In genomic region chr11:25644767-25645622, GRCm38 (mm10) we compare ENCODE assay signal across 7 mouse cellular contexts.
DNase-seq lines count a peak whose midpoint lies in the region; ATAC-seq and TF ChIP-seq lines count a peak whose summit lies in the region.

No protein-coding gene starts in this region.

- H3K27ac ChIP-seq in hindbrain, postnatal 0 days: no peak overlapping the region

- 36% methylated on average over 22 of the region's 22 CpGs for WGBS in hindbrain, postnatal 0 days

- no peaks in the 10 kb centered on the region for H3K36me3 ChIP-seq in hindbrain, postnatal 0 days (ENCODE audit: insufficient read depth, low read length)

- no peaks in the 10 kb centered on the region for H3K9me3 ChIP-seq in hindbrain, postnatal 0 days (ENCODE audit: low read length)

- ATAC-seq in hindbrain, postnatal 0 days: no peak

- peak overlapping the region; percentile 5 for H3K4me3 ChIP-seq in hindbrain, postnatal 0 days (ENCODE audit: low read length)

- intact Hi-C loops in left cerebral cortex, postnatal 25 days (cut with DNase I): no loop called here

- peak overlapping the region; percentile 48 for H3K4me2 ChIP-seq in hindbrain, postnatal 0 days (ENCODE audit: low read depth, low read length)

- no peak for TF ChIP-seq CTCF in hindbrain, postnatal 0 days (IDR thresholded peaks at IDR 0.05; ENCODE audit: low read depth)

- no peak overlapping the region for H3K9ac ChIP-seq in hindbrain, postnatal 0 days (replicated peaks; ENCODE audit: low read length)

- peak; percentile 4 for DNase-seq in Muller cell, postnatal 12 days (ENCODE audit: inconsistent ontology term)
- DNase-seq in ZHBTc4 (ENCODE audit: low read depth, low spot score): peak; percentile 12
- DNase-seq in hindbrain, postnatal 0 days (ENCODE audit: low spot score): peak; percentile 56
- peak; percentile 23 to 45 for DNase-seq in left cerebral cortex, postnatal 25 days (ENCODE audit: low spot score in 2 of 2)
- DNase-seq in right cerebral cortex, postnatal 36 days (ENCODE audit: low spot score in 2 of 2): peak; percentile 12 to 16
- no peak for DNase-seq in thymus, postnatal 14 days
- DNase-seq in embryo, embryonic 9.5 days (ENCODE audit: extremely low spot score): no peak

- no peaks in the 10 kb centered on the region for H3K4me1 ChIP-seq in hindbrain, postnatal 0 days (ENCODE audit: insufficient read depth, low read length)

- no peaks in the 10 kb centered on the region for H3K27me3 ChIP-seq in hindbrain, postnatal 0 days (ENCODE audit: insufficient read depth, low read length)

Comparison
In these comparisons a context has a peak if more than half of its experiments do, and no peak if none do; other contexts are left out.
1. DNase-seq: peak in Muller cell, postnatal 12 days (single experiment), ZHBTc4 (single experiment), hindbrain, postnatal 0 days (single experiment), left cerebral cortex, postnatal 25 days (2 of 2) and right cerebral cortex, postnatal 36 days (2 of 2); none in thymus, postnatal 14 days (single experiment) and embryo, embryonic 9.5 days (single experiment).